Mouse (Mus musculus): ENCODE results near the gene Lyl1. TPM values are rescaled to one million over a fixed set of nuclear protein-coding genes. Genes with fewer than 3 reads are reported as not detected.
"Not testable (repeated sequence)": the region's sequence is repeated elsewhere in the genome, so short reads cannot be mapped to it uniquely, and the experiment has no call there.

Gene Lyl1
- total RNA-seq, 2 experiments from 2014 or later: 5.4 to 5.7 TPM

DNA sequence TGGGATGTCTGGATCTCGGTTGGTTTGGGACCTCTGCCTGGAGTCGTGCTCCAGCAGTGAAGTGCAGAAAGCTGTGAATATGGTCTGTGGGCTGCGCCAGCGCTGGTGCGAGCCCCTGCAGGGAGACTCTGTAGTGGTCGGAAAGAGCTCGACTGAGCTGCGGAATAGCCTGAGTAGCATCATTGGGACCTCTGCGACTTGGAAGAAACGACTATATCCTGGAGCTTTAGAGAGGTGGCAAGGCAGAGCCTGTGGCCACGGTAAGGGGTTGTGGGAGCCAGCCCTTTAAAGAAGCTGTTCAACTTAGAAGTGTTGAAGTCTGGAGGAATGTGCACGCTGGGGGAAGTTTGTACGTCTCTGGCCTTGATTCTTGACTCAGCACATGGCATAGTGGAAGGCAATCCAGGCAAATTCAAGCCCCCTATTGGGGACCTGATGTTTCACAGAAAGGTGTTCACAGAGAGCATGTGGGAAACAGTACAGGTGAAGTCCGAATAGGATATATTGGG lies 35.8 kb upstream of the Lyl1 start:
- no peak for DNase-seq
- intact Hi-C loops (cut with DNase I): loop anchor here (2.0 kb wide), 2 partner anchors 21 to 33 kb away; partner anchors contain the start of genes Nacc1 and Trmt1

DNA sequence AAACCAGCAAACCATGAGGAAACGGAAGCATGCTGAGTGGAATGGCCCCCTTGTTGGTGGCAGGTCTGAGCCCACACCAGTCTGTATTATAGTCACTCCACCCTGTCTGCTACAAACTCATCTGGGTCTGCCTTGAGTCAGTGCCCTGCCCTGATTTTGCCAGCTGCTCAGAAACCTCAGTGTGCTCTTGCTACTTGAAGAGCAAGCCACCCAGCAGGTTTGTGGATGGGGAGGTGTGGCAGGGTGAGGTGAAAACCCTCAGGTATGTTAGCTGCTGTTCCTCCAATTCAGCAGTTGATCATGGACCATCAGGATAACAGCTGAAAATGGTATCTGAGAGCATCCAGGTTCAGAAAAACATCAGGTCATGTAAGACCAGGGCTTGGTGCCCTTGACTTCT lies 33.2 kb upstream of the Lyl1 start:
- intact Hi-C loops (cut with DNase I): no loop called here

DNA sequence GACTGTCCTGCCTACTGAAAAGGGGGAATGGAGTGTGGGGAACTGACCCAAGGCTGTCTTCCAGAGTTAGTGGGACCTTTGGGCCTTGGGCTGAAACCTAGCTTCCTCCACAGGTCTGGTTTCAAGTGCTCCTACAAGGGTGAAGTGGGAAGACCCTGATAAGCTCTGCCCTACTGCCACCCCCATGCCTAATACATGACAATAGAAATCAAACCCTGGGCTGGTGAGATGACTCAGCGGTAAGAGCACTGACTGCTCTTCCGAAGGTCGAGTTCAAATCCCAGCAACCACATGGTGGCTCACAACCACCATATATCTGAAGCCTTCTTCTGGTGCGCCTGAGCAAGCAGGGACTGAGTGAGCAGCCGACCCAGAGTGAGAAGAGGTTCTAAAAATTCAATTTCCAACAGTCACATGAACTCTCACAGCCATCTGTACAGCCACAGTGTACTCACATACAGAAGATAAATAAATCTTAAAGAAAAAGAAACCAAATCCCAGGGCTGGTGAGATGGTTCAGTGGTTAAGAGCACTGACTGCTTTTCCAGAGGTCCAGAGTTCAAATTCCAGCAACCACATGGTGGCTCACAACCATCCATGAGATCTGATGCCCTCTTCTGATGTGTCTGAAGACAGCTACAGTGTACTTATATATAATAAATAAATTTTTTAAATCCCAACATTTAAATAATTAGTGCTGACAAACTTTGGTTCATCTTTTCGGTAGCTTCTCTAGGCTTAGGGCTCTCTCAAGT lies 32.3 kb upstream of the Lyl1 start:
- no peak for DNase-seq
- intact Hi-C loops (cut with DNase I): no loop called here

More for the DNA sequence above, 33.2 kb upstream of the Lyl1 start:
- no peak for DNase-seq

DNA sequence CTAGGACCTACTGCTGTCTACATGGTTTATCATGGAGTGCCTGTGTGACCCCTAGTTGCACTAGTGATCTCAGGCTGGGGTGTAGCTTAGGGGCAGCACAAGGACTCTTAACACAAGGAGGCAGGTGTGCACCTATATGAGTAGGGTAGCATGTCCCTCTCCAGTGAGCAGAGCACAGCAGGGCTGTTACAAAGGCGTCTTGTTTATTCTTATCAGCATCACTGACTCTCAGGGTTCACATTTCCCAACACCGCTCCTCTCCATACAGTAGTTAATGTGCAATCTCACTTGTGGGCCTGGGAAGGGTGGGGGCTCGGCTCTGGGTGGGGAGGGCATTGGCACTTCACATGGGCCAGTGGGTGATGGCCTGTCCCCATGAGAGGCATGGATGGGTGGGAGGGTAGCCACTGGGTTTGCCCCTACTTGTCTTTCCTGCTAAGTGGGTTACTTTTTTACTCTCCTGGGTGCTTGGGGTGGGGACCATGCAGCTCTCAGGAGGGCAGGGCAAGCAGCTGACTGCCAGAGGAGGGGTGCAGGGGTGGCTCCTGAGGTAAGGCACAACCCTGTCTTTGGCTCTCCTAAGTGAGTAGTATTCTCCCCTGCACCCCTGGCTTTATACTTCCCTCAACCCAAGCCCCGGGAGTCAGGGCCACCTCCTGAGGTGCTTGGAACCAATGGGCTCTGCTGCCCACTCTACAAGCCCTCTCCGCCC lies 30.8 kb upstream of the Lyl1 start:
- DNase-seq: not testable (repeated sequence)

DNA sequence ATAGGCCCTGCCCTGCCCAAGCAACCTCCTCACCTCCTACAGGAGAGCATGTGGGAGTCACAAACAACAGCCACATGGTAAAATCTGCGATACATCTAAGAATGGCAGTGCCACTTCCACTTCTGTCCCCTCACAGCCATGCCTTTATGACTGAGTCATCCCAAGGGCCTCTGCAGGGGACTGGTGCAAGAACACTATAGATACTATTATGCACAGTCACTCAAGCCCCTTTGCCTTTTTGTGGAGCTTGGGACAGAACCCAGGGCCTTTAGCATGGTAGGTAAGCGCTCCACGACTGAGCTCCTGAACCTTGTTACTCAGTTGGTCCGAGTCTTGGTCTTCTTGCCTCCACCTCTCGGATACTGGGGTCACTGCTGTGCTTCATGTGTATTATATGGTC lies 24.0 kb upstream of the Lyl1 start:
- intact Hi-C loops (cut with DNase I): no loop called here
- DNase-seq: no peak

More for the DNA sequence above, 30.8 kb upstream of the Lyl1 start:
- intact Hi-C loops (cut with DNase I): not testable (repeated sequence)

DNA sequence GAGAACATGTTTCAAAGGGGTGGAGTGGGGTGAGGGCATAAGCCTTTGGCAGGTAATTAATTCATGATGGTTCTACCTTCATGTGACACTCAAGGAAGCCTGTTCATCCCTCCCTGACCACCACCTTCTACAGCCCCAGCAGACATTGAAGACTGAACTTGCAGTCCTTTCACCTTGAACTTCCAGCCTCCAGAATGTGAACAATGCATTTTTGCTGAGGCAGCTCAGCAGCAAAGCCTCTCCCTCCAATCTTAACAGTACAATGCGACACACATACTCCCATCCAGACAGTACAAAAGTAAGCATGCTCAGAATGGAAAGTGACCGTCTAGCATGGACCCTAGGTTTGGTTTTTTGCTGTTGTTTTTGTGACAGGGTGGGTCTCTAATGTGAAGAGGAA lies 19.8 kb upstream of the Lyl1 start:
- DNase-seq: no peak
- intact Hi-C loops (cut with DNase I): no loop called here

DNA sequence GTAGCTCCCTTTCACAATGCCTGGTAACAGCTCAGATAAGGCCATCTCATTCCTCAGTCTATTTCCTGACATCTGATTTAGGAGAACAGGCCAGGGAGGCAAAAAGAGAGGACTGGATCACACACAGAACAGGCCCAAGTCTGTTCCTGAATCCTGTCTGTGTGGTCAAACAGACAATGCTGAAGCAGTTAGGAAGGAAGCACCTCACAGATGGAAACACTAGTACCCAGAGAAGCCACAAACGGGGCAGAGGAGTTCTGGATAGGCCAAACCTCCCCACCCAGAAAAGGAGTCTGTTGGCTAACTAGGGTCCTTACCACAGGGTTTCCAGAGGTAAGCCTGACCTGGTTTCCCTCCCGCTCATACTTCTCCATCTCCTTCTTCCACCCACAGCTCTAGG lies 19.0 kb upstream of the Lyl1 start:
- no peak for DNase-seq
- intact Hi-C loops (cut with DNase I): no loop called here

DNA sequence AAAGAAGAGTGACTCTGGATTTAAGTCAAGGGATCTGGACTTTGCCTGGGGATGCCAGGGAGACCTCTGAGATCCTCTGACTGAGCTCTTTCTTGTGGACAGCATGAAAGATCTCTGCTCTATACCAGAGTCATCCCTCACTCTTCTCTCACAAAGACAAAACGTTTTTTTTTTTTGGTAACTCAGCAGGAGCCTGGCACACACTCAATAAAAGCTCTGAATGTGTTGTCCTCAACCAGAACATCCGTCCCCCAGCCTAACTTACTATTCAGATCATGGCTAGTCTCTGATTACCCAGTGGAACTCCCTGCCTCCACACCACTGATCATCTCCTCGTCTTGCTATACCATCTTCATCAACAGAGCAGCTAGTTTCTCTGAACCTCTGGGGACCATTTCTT lies 16.7 kb upstream of the Lyl1 start:
- intact Hi-C loops (cut with DNase I): no loop called here

DNA sequence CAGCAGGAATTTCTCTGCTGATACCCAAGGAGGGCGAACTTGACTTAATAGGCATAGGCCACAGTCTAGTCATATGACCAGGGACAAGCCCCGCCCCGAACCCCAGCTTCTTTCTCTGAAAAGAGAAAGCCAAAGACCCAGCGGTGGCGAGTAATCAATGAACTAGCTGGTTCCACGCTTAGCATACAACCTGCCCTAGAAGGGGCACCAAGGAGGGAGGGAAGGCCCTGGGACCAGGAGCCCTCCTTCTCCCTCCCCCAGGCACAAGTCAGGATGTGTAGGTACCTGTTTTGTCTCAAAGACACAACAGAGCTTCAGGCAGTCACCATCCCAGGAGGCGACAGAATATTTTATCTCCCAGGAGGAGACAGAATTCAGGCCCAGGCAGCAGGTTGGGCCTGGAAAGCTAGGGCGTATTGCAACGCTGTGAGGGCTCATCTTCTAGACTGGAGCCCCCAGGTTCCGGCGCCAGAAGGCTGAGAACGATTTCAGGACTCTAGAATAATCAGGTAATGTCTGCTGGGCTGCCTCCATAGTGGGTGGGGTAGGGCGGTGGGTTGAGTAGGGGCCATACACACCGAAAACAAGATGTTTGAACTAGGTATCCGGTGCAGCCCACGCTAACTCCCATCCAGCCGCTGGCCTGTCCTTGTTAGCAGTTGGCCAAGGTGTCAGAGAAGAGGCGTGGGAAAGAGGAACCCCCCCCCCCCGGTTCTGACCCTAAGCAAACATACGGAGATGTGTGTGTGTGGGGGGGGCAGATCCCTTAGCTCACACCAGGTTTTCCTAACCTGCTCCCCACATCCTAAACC lies 14.9 kb upstream of the Lyl1 start, which contains the start of gene Trmt1:
TSS of gene Trmt1 (plus strand) at position 117 of the 812 bp plus-strand sequence.
- intact Hi-C loops (cut with DNase I): loop anchor here (2.0 kb wide), 2 partner anchors 22 to 48 kb away; no protein-coding TSS in a partner anchor
- DNase-seq: peak in 1 of 2 experiments; percentile 28

More for the DNA sequence above, 16.7 kb upstream of the Lyl1 start:
- no peak for DNase-seq

DNA sequence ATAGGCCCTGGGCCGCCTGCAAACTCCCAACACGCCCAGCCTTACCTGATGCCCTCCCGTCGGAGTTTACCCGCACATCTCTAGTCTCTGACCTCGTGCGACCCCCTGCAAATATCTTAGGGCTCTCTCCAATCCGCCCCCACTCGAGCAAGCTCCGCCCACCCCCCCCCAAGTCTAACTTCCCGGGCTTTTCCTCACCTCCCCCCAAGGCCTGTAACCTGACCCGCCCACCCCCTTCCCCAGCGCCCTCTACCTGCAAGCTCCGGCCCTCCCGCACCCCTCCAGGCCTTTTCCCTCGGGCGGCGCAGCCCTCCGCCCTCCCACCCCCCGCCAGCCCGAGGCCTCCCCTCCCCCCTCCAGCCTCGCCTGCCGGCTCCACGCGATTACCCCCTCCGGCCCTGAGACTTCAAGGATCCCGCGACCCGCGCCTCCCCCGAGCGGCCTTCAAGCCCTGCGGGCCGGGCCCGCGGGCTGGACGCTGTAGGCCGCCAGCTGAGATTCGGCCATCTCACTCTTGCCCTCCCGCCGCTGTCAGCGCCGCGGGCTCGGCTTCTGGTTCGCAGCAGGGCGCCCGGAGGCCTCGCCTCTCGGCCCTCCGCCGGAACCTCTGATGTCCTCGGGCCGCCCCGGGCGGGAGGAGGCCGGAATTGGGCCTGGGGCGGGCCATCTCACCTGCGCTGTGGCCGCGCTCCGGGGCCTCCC lies 14.1 kb upstream of the Lyl1 start:
- intact Hi-C loops (cut with DNase I): loop anchor here (2.0 kb wide), 2 partner anchors 22 to 48 kb away; no protein-coding TSS in a partner anchor
- DNase-seq: no peak

DNA sequence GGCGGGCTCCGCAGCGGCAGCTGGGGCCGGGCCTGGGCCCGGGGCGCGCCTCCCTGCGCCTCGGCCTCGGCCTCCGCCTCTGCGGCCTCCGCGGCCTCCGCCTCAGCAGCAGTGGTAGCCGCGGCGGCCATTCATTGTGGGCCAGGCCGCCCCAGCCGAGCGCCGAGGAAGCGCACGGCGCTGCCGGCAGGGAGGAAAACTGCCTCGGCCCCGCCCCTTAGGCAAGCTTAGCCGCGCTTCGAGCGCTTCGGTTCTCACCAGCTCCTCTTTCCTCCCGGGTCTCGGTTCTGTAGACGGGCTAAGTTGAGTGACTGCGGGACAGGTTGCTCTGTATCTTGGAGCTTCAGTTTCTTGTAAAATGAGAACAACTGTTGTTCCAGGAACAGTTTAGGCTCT lies 13.6 kb upstream of the Lyl1 start, which contains the start of gene Nacc1:
TSS of gene Nacc1 (minus strand) at position 158 of the 396 bp plus-strand sequence.
- DNase-seq: peak; percentile 86 to 87
- intact Hi-C loops (cut with DNase I): loop anchor here (2.0 kb wide), 2 partner anchors 23 to 49 kb away; no protein-coding TSS in a partner anchor

DNA sequence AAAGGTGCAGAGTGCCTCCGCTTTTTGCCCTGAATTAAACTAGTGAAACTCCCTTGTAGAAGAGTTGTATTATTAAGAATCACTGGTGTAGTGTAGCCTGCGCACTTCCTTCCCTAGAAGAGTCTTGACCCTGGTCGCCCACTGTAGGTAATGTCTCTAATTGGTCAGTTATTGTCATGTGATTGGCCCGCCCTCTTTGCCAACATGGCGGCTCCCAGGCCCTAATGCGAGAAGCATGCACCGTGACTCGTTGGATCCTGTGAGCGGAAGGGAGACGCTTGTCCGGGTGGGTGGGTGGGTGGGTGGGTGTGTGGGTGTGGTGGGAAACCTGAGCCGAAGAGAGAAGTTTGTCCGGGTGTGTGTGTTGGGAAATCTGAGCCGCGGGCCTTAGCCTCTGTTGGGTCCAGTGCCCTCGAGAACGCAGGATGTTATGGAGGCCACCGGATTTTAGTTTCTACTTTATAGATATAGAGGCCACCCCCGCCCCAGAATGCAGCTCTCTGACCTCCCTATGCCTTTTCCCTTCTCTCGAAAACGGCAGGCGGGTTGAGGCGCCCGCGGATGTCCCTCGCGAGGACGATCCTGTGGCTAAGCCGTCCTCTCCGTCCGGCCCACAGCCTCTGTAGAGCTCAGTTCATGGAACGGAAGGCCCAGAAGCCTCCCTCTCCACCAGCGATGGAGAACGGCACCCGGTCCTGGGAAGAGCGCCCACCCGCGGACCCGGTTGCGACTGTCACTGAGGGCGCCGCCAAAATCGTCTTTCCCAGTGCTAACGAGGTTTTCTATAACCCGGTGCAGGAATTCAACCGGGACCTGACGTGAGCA lies 12.0 kb upstream of the Lyl1 start:
- intact Hi-C loops (cut with DNase I): no loop called here
- DNase-seq: peak; percentile 88 to 90

DNA sequence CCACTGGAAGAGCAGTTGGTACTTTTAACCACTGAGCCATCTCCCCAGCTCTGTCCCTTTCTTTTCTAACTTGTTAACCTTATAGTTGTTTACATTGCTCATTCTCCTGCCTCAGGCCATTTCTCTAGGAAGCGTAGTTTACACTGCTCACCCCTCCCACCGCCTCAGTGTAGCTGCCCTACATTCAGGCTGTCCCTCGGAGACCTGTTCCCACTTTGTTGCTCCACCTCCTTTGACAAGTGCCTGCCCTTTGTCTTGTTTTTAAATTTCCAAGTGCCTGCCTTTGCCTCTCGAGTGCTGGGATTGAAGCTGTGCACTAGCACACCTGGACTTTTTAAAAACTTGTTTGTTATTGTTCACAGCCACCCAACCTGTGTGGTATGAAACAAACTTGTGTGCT lies 7.9 kb upstream of the Lyl1 start:
- intact Hi-C loops (cut with DNase I): no loop called here
- DNase-seq: no peak

DNA sequence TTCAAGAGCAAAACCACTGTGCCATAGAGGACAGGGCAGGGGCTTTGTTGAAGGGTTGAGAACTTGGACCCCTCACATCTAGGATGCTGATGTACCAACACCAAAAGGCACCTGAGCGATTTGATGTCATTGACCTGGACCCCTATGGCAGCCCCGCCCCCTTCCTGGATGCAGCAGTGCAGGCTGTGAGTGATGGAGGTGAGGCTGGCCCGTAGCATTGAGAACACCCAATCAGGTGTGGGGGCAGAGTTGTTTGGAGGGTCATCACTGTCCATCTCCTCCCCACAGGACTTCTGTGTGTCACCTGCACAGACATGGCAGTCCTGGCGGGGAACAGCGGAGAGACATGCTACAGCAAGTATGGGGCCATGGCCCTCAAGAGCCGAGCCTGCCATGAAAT lies 6.1 kb upstream of the Lyl1 start:
- no peak for DNase-seq
- intact Hi-C loops (cut with DNase I): no loop called here

DNA sequence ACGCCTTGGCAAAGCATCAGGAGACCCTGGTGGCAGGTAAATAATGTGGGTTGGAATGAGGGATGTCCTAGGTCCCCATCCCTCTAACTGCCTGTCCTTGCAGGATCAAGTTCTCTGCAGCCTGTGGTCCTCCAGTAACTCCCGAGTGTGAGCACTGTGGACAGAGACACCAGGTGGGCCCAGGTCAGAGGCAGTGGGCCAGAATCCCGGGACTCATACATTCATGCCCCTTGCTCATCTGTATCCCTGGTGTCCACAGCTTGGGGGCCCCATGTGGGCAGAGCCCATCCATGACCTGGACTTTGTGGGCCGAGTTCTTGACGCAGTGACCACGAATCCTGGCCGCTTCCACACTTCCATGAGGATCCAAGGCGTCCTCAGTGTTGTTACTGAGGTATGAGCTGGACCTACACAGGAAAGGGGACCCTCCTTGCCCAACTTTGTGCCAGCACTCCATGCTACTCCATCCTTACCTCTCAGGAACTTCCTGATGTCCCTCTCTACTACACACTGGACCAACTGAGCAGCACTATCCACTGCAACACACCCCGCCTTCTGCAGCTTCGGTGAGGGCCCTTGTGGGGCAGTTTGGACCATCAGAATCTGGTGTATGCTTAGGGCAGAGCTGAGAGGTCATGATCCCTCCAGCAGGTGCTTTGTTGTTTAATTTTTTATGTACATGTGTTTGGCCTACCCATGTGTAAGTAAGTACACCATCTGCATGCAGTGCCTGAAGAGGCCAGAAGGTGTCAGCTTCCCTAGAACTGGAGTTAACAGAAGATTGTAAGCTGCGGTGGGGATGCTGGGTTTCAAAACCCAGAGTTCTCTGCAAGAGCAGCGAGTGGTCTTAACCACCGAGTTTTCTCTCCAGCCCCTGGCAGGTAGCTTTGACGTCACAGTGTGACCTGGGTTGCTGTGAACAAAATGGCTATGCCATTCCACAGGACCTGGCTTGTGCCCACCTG lies 3.8 kb upstream of the Lyl1 start:
- intact Hi-C loops (cut with DNase I): loop anchor here (2.0 kb wide), 2 partner anchors 33 to 59 kb away; no protein-coding TSS in a partner anchor
- no peak for DNase-seq

DNA sequence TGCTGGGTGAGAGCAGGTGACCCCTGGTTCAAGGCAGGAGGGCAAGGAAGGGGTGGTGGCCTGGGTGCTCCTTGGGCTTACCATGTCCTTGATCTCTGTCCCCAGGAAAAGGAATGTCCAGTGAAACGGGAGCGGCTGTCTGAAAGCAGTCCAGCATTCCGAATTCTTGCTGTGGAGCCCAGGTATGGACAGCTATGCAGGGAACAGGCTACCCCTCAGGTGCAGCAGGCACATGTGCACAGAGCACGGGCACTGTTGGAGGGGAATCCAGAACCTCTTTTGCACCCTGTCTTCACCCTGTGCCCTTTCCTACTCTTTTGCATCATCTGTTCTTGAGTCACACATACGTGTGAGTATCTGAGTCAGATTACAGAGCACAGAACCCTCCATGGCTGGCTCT lies 3.0 kb upstream of the Lyl1 start:
- DNase-seq: no peak

DNA sequence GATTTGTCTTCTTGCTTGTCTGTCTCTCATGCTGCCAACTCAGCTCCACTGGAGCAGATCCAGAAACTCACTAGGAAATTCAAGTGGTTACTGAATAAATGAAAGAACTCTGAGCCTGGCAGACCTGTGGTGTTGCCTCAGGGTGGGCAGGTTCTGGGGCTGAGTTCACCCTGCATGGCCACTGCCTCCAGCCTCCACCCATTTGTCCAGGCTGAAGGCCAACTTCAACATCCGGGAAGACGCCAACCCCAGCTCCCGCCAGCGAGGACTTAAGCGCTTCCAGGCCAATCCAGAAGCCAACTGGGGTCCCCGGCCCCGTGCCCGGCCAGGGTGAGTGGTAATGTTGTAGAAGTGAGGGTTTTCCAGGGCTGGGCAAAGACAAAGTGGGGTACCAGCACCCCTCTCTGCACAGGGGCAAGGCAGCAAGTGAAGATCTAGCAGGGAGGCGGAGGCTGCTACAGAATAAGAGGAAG lies 2.3 kb upstream of the Lyl1 start:
- intact Hi-C loops (cut with DNase I): loop anchor here (2.0 kb wide), 2 partner anchors 34 to 60 kb away; no protein-coding TSS in a partner anchor
- DNase-seq: peak; percentile 77 to 84

More for the DNA sequence above, 3.0 kb upstream of the Lyl1 start:
- intact Hi-C loops (cut with DNase I): loop anchor here (2.0 kb wide), 2 partner anchors 33 to 59 kb away; no protein-coding TSS in a partner anchor
